Mouse (Mus musculus) embryonic facial prominence, embryonic 10.5 days (tissue): ENCODE results near the gene Cpeb1. TPM values are rescaled to one million over a fixed set of nuclear protein-coding genes. Genes with fewer than 3 reads are reported as not detected.

Experiments used
- DNase-seq: peaks from one replicate; pipeline ENCODE4 v3.0.0-alpha.2; 2017; ENCODE audit warnings: low spot score
- H3K27ac ChIP-seq: fragments of 300-500 bp; sonication (generic); replicated peaks from 2 replicates; pipeline ENCODE4 v1.5.1; 2016; ENCODE audit warnings: mild to moderate bottlenecking
- H3K27me3 ChIP-seq: fragments of 300-500 bp; sonication (generic); replicated peaks from 2 replicates; pipeline ENCODE4 v1.6.1; 2016; ENCODE audit warnings: low read depth, mild to moderate bottlenecking; ENCODE audit not compliant: poor library complexity, severe bottlenecking
- H3K36me3 ChIP-seq: fragments of 300-500 bp; sonication (generic); replicated peaks from 2 replicates; pipeline ENCODE4 v1.6.1; 2016; ENCODE audit warnings: mild to moderate bottlenecking, moderate library complexity
- H3K4me1 ChIP-seq: fragments of 300-500 bp; sonication (generic); 2 replicates; pipeline ENCODE4 v1.6.1; 2016
- H3K4me3 ChIP-seq: fragments of 300-500 bp; sonication (generic); 2 replicates; pipeline ENCODE4 v1.5.1; 2016; ENCODE audit warnings: mild to moderate bottlenecking, moderate library complexity
- H3K9me3 ChIP-seq: fragments of 300-500 bp; sonication (generic); 2 replicates; pipeline ENCODE4 v1.6.1; 2016; ENCODE audit warnings: mild to moderate bottlenecking
- WGBS: fragments of 180-500 bp; shearing (Covaris S2); methylation state at CpG from one replicate; pipeline ENCODE4 v1.1.7; 2016; 5-methylcytosine and 5-hydroxymethylcytosine counted together
- polyA plus RNA-seq: library from polyadenylated mRNA; unstranded; fragments of >200 nt; fragmentation: Nextera tagmentation; extraction: Ambion mirVana; gene quantifications from 2 replicates; pipeline ENCODE4 v1.2.1, GENCODE M21; 2016

Cpeb1 gene
- polyA plus RNA-seq, 1 experiment from 2014 or later, result 1.2 TPM

DNA sequence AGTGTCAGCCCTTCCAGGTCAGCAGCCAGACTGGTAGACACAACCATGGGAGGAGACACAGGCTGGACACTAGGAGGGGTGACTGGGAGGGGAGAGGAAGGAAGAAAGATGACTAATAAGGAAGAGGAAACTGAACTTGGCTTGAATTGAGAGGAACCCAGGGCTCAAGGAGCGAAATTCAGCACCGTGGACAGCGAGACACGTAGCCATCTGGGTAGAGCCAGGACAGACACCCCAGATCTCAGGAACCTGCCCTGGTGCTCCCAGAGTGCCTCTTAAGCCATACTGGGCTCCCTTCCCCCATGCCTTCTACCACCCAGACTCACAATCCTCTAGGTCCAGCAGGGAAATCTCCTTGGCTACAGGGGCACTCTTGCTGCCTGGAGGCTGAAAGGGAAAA, 8.9 kb upstream of the Cpeb1 start:
- Histone ChIP-seq H3K9me3 (no peaks in the 10 kb centered on the region), H3K4me3 (no peak overlapping the region), H3K27me3 (peaks cover 29% of the 10 kb centered on the region), H3K4me1 (no peaks in the 10 kb centered on the region), H3K27ac (no peak overlapping the region), H3K36me3 (no peaks in the 10 kb centered on the region)
- WGBS, result 2% methylated on average over 4 of the region's 4 CpGs
- peak; percentile 74 for DNase-seq

- no peaks in the 10 kb centered on the region for H3K9me3 ChIP-seq
- no peaks in the 10 kb centered on the region for H3K4me1 ChIP-seq
- H3K27me3 ChIP-seq, result peaks cover 42% of the 10 kb centered on the region
- no peaks in the 10 kb centered on the region for H3K36me3 ChIP-seq
- H3K27ac ChIP-seq, result no peak overlapping the region
- WGBS, result 77% methylated on average over 3 of the region's 3 CpGs
- no peak overlapping the region for H3K4me3 ChIP-seq
- no peak for DNase-seq
Observed at GRCm38 (mm10) chr7:81462815-81463214, 7.5 kb upstream of the Cpeb1 start.

GRCm38 (mm10) chr7:81454331-81455039, 780 bp downstream of the Cpeb1 start:
- H3K27ac ChIP-seq, result no peak overlapping the region
- peaks cover 98% of the 10 kb centered on the region for H3K27me3 ChIP-seq
- 2% methylated on average over 87 of the region's 87 CpGs for WGBS

DNA sequence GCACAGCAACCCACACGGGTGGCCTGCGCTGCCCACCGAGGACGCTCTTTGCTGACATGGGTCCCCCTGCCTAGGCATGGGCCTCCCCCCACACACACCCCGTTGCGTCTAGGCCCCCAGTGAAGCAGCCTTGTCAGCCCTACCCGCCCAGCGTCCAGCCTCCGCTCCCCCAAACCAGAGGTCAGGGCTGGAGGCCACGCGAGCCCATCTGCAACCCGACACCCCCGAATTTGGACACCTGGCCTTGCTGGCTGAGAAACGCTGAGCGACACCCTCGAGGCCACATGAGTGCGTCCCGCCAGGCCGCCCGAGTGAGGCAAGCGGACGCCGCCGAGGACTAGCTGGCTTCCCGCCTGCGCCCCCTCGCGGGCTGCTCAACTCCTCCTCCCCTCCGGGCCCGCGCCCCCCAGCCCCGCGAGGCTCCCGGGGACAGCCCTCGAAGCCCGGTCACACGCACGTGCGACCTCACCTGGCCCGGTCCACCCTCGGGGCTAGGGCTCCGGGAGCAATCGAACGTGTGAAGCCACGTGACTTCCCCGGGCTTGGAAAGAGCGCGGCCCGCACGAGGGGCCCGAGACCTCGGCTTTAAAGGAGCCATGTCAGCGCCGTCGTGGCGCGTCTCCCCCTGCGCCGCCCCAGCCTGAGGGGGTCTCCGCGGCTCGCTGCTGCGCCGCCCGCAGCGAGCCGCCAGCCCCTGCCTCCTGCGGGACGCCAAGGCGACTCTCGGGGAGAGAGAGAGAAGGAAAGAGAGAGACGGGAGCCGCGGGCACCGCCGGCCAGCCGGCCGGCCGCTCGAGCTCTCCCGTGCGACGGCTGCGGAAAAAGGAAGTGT, 1.6 kb downstream of the Cpeb1 start:
- H3K27ac ChIP-seq, result no peak overlapping the region; the same call in 1 of the 2 replicates
- H3K36me3 ChIP-seq, result no peaks in the 10 kb centered on the region
- peak; percentile 72 for DNase-seq
- H3K4me3 ChIP-seq, result peak overlapping the region; percentile 57
- no peaks in the 10 kb centered on the region for H3K9me3 ChIP-seq
- WGBS, result 5% methylated on average over 84 of the region's 84 CpGs
- H3K27me3 ChIP-seq, result peaks cover 89% of the 10 kb centered on the region
- peaks cover 28% of the 10 kb centered on the region for H3K4me1 ChIP-seq

More at GRCm38 (mm10) chr7:81454331-81455039, 780 bp downstream of the Cpeb1 start:
- DNase-seq, result peak; percentile 57
- Histone ChIP-seq H3K36me3 (no peaks in the 10 kb centered on the region), H3K4me3 (peak overlapping the region; percentile 57), H3K4me1 (peaks cover 28% of the 10 kb centered on the region), H3K9me3 (no peaks in the 10 kb centered on the region)

- Histone ChIP-seq H3K27me3 (peaks cover 83% of the 10 kb centered on the region), H3K4me3 (peak overlapping the region; percentile 57), H3K9me3 (no peaks in the 10 kb centered on the region), H3K27ac (no peak overlapping the region), H3K36me3 (no peaks in the 10 kb centered on the region), H3K4me1 (peaks cover 28% of the 10 kb centered on the region)
- DNase-seq, result peak; percentile 60
- 4% methylated on average over 21 of the region's 21 CpGs for WGBS
Observed at GRCm38 (mm10) chr7:81452971-81453441, 2.3 kb downstream of the Cpeb1 start.

GRCm38 (mm10) chr7:81398957-81399356, 56.3 kb downstream of the Cpeb1 start:
- 57% methylated on average over 2 of the region's 2 CpGs for WGBS

GRCm38 (mm10) chr7:81379363-81379762, 75.9 kb downstream of the Cpeb1 start:
- Histone ChIP-seq H3K27ac (no peak overlapping the region), H3K4me1 (no peaks in the 10 kb centered on the region), H3K36me3 (no peaks in the 10 kb centered on the region), H3K9me3 (no peaks in the 10 kb centered on the region), H3K4me3 (no peak overlapping the region), H3K27me3 (no peaks in the 10 kb centered on the region)
- no peak for DNase-seq
- WGBS, result 73% methylated on average over 1 of the region's 1 CpGs

More at GRCm38 (mm10) chr7:81398957-81399356, 56.3 kb downstream of the Cpeb1 start:
- Histone ChIP-seq H3K4me3 (no peak overlapping the region), H3K27ac (no peak overlapping the region), H3K4me1 (no peaks in the 10 kb centered on the region), H3K9me3 (no peaks in the 10 kb centered on the region), H3K36me3 (no peaks in the 10 kb centered on the region), H3K27me3 (no peaks in the 10 kb centered on the region)
- DNase-seq, result no peak

GRCm38 (mm10) chr7:81372337-81372920, 82.8 kb downstream of the Cpeb1 start:
- H3K27me3 ChIP-seq, result peaks cover 25% of the 10 kb centered on the region
- 6% methylated on average over 13 of the region's 13 CpGs for WGBS
- H3K36me3 ChIP-seq, result no peaks in the 10 kb centered on the region
- H3K27ac ChIP-seq, result no peak overlapping the region
- DNase-seq, result peak; percentile 53
- H3K4me3 ChIP-seq, result peak overlapping the region; percentile 40
- peaks cover 10% of the 10 kb centered on the region for H3K4me1 ChIP-seq
- no peaks in the 10 kb centered on the region for H3K9me3 ChIP-seq

DNA sequence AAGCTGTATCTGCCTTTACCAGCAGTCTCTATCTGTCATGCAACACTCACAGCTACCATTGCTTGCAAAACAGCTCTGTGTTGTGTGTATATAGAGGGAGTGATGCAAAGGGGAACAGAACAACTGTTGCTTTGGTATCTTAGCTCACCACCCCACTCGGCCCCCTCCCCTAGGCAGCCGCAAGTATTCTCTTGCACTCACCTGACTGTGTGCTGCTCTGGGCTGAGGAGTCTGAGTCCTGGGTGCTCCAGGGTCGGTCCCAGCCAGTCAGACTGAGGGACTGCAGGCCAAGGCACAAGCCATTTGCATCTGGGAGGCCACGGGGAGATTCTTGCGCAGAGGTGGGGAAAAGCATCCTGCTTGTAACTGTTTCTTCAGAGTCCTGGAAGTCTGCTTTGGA, 83.5 kb downstream of the Cpeb1 start:
- H3K36me3 ChIP-seq, result no peaks in the 10 kb centered on the region
- peaks cover 10% of the 10 kb centered on the region for H3K4me1 ChIP-seq
- H3K27ac ChIP-seq, result no peak overlapping the region
- H3K27me3 ChIP-seq, result peaks cover 25% of the 10 kb centered on the region
- 0 out of 2 replicates have a peak overlapping the region, but pooled peaks have one; percentile 40 for H3K4me3 ChIP-seq
- WGBS, result 16% methylated on average over 5 of the region's 5 CpGs
- no peak for DNase-seq
- H3K9me3 ChIP-seq, result no peaks in the 10 kb centered on the region

DNA sequence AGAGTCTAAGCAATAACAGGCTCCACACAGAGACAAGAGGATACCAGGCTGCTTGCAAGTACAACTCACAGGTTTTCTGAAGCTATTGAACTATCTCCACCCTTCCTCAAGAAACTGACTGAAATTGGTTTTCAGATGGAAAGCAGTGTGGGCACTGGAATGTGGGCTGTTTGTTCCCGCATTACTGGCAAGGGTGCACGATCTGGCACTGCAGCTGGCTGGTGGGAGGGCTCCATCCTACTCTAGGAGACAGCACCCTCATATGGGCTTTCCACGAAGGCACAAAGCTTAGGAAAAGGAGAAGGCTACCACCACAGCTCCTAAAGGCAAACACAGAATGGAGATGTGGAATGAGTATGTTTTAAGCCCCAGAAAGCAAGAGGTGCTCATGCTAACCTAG, 85.5 kb downstream of the Cpeb1 start:
- no peak for DNase-seq
- Histone ChIP-seq H3K27ac (no peak overlapping the region), H3K9me3 (no peaks in the 10 kb centered on the region), H3K36me3 (no peaks in the 10 kb centered on the region), H3K4me3 (no peak overlapping the region), H3K4me1 (peaks cover 10% of the 10 kb centered on the region), H3K27me3 (peaks cover 25% of the 10 kb centered on the region)
- 70% methylated on average over 3 of the region's 3 CpGs for WGBS

GRCm38 (mm10) chr7:81367946-81368345, 87.3 kb downstream of the Cpeb1 start:
- Histone ChIP-seq H3K4me3 (no peak overlapping the region), H3K9me3 (no peaks in the 10 kb centered on the region), H3K27ac (no peak overlapping the region), H3K4me1 (peaks cover 10% of the 10 kb centered on the region), H3K36me3 (no peaks in the 10 kb centered on the region), H3K27me3 (peaks cover 19% of the 10 kb centered on the region)
- WGBS, result 82% methylated on average over 3 of the region's 3 CpGs
- no peak for DNase-seq

DNA sequence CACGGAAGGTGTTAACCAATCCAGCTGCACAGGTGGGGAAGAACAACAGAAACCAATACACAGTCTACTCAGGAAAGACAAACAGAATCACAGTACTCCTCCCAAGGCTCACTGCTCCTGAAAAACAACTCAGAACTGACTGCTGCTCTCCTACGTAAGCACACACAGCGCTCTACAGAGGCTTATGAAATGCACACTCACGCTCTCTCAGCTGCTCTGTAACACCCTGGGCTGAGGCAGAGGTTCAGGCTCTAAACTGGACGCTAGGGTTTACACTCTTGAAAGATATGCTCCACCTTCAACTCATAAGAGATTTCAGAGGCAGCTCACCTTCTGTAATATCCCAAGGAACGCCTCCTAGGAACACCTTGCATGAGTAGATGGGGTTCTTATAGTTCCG, 98.3 kb downstream of the Cpeb1 start:
- WGBS, result 85% methylated on average over 7 of the region's 7 CpGs
- H3K9me3 ChIP-seq, result no peaks in the 10 kb centered on the region
- H3K27ac ChIP-seq, result no peak overlapping the region
- no peak overlapping the region for H3K4me3 ChIP-seq
- peak; percentile 3 for DNase-seq
- H3K4me1 ChIP-seq, result no peaks in the 10 kb centered on the region
- no peaks in the 10 kb centered on the region; the same call in 1 of the 2 replicates for H3K27me3 ChIP-seq
- no peaks in the 10 kb centered on the region for H3K36me3 ChIP-seq
